Mouse (Mus musculus): Measurements from ENCODE around the gene Larp1.
"Not testable (repeated sequence)": the region's sequence is repeated elsewhere in the genome, so short reads cannot be mapped to it uniquely, and the experiment has no call there.

Gene Larp1

DNA sequence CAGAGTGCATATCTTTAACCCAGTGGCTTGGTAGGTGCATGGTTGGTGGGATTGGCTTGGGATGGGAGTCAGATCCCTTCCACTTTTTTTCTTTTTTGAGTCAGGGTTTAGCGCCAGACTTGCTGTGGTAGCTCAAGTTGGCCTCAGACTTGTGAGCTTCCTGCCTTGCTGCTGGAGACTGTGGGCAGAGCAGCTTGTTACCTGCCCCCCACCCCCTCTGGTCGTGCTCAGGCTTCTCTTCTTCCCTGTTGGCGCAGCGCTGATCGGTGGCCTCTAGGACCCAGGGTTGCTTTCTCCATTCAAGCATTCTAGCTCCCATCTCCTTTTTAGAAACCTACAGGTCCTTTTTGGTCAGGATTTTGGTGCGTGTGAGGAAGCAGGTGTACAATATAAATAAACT is 22.3 kb downstream of the Larp1 start:
- no peak for DNase-seq

DNA sequence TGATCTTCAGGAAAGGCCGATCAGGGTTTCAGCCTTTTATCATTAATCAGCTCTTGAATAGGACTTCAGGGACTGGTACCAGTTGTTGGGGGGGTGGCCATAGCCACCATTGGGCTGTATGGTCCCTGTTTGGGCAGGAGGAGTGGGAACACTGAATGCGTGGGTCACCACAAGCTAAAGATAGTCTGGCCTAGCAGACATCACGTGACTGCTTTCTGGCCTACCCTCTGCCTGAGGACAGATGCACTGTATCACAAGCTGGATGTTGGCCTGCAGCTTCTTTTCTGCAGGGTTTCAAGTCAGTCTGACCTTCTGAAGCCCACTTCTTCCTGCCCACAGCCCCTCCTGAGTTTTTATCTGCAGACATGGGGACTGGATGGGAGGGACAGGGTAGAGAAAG is 24.8 kb downstream of the Larp1 start:
- DNase-seq = no peak

DNA sequence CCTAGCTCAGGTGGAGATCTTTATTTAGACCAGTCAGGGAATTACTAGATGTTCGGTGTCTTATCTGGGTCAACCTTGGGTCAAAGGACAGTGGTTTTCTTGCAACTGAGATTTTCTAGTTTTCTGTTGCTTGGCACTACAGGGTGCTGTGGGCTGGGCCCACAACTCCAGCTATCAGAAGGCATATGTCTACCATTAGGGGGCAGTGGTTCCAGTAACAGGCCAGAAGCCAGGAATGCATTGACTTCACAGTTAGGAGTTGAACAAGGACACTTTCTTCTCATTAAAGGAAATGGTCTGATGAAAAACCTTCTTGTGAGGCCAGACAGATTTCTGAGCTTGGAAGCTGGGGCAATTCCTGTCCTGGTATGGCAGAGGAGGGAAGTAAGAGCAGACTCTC is 30.2 kb downstream of the Larp1 start:
- DNase-seq = no peak

DNA sequence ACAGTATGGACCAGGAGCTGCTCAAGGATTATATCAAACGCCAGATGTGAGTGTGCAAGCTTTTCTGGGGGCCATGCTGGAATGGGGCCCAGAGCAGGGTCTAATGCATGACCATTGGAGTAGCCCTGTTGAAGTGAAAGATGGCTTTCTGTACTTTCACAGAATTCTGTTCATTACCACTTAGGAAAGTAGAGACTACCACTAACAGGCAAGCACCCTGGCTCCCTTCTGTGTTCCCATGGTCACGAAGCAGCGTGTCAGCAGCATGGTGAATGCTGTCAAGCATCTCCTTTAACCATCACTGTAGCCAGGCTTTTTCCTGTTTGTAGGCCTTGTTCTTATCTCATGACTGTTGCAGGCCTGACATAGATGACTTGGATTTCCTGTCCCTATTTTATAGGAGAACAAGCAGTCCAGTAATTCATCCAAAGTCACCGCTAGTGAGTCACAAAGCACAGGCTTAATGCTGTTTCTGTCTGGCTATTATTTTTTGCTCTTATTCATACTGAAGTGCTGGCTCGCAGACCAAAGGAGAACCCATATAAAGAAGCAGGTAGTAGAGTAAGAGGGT is 34.1 kb downstream of the Larp1 start:
- no peak for DNase-seq

DNA sequence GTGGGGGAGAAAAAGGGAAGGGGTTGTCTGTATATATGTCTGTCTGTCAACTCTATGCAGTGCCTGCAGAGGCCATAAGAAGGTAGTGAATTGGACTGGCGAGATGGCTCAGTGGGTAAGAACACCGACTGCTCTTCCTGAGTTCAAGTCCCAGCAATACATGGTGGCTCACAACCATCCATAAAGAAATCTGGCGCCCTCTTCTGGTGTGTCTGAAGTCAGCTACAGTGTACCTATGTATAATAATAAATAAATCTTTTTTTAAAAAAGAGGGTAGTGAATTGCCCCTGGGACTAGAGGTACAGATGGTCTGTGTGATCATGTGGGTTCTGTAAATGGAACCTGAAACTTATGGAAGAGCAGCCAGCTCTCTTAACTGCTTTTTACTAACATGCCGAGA is 37.6 kb downstream of the Larp1 start:
- no peak for DNase-seq

DNA sequence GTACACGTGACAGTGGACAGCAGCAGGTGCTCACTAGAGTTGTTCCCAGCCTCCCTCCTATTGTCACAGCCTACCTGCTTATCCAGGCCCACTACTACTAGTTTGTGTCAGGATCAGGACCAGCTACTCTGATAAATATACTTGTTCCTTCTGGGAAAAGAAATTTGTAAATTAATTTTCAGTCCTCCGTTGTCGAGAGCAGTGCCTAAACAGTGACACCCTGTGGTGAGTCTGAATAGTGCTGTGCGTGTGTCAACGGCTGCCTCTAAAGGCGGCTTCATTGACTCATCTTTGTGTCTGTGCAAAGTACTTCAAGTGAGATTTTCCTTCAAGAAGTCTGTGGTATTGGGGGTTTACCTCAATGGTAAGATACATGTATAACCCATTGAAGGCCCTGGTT is 48.6 kb downstream of the Larp1 start:
- DNase-seq = peak; percentile 41

DNA sequence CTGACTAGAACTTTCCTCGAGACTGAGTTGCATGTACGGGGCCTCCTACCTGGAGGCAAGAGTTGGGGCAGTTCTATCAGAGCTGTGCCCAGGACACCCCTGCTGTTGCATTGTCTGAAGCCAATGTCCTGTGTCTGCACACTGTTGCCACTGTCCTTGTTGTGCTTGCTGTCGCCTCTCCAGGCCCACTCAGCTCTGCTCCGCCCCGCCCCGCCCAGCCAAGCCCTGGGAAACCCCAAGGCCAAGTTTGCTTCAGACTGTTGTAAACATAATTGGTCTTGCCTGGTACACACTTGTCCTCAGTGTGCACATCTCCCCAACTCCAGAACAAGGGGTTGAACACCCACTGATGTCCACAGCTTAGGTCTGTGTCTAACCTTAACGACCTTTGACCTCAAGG is 50.9 kb downstream of the Larp1 start:
- not testable (repeated sequence) for DNase-seq

DNA sequence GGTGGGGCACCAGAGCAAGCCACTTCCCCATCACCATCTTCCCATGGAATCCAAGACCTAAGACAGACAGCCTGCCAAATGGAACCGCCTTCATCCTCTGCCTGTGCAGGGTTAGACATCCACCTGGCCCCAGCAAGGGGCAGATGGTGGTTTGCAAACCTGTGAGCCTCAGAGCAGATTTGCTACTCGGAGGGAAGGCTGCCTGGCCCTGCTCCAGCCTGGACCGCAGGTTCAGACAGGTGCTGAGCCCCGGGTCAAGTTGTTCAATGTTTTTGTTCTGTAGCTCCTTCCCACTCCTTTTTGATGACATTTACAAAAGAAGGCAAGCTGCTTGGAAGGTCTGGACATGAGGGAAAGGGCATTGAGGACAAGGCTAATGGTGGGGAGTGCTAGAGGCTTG is 52.4 kb downstream of the Larp1 start:
- not testable (repeated sequence) for DNase-seq

DNA sequence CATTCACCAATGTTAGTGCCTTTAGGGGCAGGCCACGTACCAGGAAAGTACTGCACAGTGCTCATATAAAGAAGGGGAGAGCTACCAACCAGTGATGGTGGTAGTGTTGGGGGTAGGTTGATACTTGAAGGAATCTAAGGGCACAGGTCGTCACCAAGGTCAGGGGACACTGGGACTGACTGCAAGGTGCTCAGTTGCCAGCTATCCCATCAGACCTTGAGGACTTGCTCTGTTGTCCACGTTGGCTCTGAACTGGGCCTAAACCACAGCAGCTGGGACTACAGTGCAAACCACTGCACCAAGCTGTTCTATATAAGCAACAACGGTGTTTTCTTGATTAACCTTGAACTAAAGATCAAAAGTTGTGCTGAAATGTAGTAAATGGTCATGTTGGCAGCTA is 53.7 kb downstream of the Larp1 start:
- DNase-seq = no peak

DNA sequence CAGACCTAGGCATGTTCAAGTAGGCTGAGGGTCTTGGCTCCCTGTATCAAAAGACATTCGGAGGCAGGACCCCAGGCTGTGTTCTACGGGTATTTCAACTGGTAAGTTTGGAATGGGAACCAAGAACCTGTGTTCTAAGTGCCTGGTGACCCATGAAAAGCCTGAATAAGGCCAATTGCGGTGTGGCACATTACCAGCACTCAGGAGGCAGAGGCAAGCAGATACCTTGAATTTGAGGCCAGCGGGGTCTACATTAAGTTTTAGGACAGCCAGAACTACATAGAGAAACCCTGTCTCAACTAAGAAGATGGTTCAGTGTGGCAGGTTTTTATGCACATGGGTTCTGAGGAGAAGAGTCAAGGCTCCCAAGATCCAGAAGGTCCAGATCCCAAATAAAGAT is 56.2 kb downstream of the Larp1 start:
- DNase-seq = no peak

DNA sequence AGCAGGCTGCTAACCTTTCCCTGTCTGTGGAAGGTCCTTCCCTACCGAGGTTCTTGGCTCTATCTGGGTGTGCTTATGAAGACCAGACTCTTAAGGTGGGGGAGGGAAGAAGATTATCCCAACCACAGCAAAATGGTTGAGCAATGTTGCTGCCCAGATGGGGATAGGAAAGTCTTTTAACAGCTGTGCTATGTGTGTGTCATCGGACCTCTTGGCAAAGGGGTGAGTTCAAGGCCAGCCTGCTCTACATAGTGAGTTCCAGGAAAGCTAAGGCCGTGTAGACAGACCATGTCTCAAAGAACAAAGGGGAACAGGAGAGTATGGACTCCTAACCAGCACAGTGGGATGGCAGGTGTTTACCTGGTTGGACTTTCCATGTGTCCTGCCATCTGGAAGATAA is 64.1 kb downstream of the Larp1 start:
- no peak for DNase-seq

DNA sequence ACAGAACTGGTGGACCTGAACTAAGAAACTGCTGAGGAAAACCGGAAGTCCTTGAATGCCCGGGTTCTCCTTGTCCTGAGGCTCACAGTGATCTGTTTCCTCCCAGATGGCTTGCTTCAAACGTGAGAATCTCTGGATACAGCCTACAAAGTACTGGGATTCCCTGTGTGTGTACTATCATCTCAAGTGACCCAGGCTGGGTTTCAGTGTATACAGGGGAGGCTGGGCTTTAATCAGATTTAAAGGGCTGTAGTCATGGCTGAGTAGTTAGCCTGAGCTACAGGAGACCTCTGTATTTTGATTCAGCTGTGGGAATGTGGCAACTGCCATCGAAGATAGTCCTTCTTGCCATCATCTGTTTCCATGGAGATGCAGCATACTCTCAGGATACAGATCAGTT is 68.4 kb downstream of the Larp1 start:
- no peak for DNase-seq

DNA sequence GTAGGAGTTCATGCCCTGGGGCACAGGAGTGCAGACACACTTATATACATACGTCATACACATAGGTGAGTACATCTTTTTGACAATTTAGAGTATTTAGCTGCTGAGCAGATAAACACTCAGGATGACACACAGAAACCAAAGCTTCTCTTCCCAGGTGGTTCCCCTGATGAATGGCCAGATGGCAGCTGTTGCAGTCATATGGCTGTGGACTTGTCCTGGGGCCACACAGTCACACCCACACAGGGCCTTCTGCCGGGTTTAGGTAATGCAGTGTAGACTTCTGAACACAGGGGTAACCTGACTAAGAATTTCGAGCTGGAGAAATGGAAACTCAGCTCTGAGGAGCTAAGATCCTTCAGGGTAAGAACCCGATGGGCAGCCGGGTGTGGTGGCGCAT is 72.9 kb downstream of the Larp1 start:
- DNase-seq = no peak

DNA sequence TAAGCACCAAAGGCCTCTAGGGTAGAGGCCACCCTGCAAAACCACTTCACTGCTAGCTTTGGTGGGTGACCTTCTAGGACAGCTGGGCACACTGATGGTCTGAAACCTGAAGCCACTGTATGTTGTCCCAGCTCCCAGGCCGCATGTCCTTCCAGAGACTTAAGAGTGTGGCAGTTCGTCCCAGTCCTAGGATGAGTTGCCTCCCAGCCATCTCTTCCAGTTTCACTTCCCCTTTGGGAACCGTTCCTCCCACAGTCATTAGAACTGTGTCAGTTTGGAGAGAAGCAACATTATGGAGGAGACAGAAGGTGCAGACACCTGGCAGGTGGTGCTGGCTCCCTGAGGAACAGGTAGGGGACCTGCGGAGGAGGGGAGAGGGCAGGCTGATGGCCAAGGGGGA is 83.7 kb downstream of the Larp1 start:
- no peak for DNase-seq

DNA sequence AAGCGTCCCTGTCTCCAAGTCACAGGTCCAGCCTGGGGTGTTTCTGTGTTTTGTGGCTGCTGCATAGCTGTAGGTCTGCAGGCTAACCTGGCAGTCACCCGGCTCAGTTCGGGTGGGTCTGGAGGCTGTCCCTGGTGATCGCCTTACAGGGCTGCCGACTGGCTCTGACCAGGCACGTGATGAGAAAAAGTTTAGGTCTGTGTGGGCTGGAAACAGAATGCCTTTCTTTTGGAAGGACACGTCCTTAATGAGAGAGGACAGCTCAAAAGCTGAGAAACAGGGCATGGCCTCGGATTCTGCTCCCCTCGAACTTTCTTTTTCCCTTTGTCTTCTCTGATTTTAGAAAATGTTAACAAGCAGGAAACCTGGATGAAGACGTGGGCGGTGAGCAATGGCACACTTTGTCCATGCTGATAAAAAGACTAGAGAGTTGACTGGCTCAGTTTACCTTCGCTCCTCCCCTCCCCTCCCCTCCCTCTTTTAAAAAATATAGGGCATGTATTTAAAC is 84.2 kb downstream of the Larp1 start, which contains the start of gene Gm12248:
TSS of gene Gm12248 (minus strand) at position 114 of the 508 bp plus-strand sequence.
- no peak for DNase-seq

DNA sequence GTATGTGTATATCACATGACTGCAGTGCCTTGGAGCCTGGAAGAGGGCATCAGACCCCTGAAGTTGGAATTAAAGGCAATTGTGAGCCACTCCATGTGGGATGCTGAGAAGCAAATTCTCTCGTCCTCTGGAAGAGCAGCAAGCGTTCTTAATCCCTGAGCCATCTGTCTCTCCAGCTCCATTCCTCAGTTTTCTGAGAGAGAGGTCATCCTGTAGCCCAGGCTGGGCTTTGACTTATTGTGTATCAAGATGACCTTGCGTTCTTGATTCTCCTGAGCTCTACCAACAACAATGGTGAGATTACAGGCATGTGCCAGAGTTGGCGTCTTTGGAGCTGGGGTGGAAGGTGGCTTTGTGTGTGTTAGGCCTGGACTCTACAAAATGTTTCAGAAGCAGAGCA is 85.9 kb downstream of the Larp1 start:
- DNase-seq = no peak

DNA sequence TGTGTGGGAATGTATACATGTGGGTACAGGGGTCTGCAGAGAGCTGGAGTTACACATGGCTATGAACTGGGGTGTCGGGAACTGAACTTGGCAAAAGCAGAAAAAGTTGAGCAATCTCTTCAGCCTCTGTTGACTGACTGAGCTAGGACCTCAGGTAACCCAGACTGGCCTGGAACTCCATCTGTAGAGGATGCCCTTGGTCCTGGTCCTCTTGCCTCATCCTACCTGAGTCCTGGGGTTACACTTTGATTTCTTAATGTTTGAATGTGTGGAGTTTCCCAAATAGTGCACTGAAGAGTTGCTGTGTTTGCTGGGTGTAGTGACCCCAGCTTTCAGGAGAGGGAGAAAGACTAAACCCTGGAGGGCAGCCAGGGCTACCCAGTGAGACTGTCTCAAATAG is 86.7 kb downstream of the Larp1 start:
- DNase-seq = no peak

DNA sequence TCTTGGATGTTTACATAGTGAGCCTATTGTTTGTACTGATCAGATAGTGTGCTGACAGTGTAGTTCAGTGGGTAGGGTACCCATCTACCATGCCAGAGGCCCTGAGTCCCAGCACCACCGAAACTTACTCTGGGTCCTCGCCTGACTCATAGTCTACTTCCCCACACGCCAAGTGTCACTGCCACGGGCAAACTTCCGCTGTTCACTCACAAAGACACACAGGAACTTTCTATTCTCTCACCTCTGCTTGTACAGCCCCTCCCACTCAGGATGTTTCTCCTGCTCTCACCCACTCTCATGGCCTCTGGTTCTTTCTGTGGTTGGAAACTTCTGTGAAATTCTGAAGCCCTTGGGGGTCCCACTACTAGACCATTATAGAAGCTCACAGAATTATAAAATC is 87.3 kb downstream of the Larp1 start:
- DNase-seq = no peak

DNA sequence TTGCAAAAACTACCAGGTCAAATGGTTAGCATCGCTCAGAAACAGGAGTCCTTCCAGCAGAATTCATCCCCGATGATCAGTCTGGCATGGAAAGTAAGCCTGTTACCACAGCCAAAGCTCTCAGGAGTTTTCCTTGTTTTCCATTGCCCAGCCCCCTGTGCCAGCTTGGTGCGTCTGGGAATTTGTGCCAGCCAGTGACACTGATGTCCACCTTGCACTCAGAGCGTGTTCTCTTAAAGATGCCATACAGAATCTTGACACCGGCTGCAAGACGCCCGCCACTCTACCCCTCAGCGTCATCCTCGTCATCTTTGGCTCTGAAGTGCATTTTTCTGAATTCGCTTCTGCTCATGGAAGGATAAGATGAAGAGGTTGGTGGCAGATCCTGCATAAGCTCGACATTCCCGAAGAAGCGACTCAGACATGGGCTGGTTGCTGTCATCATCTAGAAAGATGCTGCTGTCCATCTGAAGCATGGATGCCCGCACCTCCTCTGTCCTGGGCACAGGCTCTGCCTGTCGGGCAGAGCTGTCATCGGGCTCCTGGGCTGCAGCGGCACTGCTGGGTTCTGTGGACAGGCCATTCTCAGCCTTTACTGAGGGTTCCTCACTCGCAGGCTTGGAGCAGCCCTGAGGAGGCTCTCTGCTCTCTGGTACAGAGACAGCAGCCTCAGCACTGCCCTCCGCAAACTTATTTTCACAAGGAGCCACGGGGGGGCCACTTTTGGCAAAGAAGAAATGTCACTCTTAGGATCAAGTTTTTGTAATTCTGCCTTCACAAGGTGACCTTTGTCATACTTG is 88.2 kb downstream of the Larp1 start:
- no peak for DNase-seq

DNA sequence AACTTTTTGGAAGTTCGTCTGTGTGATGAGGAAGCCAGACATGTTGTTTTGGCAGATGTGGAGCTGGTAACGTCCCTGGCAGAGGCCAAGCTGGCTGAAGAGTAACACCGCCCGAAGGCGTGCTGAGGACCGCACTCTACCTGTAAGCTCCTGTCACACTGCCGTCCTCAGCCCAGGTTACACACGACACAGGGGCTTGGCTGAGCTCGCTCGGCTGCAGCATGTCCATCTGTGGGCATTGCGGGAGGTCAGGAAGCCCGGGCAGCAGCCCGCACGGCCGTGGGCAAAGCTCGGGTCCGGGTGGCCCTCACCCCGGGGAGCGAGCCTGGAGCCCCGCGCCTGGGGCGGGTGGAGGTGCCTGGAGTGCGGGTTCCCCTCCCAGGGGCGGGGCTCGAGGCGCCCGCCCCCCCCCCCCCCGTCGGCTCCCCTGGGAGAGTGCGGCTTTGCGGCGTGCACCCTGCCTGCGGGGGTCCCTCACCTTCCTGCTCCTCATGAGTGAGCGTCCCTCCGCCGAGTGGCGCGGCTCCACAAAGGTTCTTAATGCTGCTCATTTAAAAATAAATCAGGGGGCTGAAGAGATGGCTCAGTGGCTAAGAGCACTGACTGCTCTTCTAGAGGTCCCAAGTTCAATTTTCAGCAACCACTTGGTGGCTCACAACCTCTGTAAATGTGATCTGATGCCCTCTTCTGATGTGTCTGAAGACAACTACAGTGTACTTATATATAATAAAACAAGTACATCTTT is 88.9 kb downstream of the Larp1 start:
- no peak for DNase-seq

DNA sequence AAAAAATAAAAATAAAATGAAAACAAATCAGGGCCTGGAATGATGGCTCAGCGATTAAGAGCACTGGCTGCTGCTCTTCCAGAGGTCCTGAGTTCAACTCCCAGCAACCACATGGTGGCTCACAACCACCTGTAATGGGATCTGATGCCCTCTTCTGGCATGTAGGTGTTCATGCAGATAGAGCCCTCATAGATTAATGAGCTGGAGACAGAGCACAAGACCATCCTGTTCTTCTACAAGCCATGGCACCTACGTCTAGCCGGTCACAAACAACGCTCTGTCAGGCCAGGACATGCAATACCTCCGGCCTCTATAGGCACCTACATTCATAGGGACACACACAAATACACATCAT is 89.5 kb downstream of the Larp1 start:
- DNase-seq = not testable (repeated sequence)

DNA sequence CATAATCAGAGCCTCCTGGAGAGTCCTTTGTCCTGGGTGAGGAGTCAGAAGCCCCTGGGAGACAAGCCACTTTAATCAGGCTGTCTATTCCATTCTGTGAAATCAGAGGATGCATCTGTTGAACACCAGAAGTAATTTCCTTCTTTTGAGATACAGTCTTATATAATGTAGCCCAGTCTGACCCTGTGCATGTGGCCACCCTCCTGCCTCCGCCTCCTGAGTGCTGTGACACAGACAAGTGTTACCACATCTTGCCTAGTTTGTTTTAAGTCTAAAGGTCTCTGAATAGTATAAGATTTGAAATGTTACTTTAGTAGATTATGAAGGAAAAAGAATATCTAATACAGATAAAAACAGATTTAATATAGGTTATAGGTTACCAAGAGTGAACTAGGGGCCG is 91.1 kb downstream of the Larp1 start:
- DNase-seq = no peak

DNA sequence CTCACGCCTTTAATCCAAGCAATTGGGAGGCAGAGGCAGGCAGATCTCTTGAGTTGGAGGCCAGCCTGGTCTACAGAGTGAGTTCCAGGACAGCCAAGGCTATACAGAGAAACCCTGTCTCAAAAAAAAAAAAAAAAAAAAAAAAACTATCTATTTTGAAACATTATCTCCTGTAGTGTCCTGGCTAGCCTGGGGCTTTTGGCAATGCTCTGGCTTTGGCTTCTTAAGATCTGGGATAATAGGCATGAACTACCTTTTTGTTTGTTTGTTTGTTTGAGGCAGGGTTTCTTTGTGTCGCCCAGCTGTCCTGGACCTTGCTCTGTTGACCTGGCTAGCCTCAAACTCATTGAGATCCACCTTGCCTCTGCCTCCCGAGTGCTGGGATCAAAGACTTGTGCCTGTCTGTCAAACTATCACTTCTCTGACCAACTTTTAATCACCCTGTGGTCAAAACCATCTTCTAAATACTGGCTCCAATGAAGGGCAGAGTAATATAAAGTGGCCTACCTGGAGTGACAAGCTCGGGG is 92.4 kb downstream of the Larp1 start:
- no peak for DNase-seq

DNA sequence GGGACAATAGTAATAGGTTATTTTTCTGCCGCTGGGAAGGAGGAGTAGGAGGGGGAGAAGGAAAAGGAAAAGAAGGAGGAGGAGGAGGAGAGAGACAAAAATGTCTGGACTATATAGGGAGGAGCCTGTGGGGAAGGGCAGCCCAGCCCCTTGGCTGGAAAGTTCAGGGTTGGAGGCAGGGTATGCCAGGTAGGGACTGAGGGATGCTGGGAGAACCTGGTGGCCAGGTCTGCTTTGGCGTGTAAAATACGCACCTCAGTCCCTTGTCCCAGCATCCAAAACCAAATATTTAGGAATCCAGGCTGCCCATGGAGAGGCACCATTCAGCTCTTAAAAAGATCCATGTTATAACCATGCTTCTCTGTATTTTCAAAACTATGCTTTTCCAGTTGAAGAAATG is 93.3 kb downstream of the Larp1 start:
- DNase-seq = no peak

Measured in right cerebral cortex, adult 18-20 months (tissue).